Mouse (Mus musculus) T-cell, adult 2 months (primary cell): ENCODE measurements around the gene Maml1.
"Not testable (repeated sequence)": the region's sequence is repeated elsewhere in the genome, so short reads cannot be mapped to it uniquely, and the experiment has no call there.

Experiments
- DNase-seq: peaks from one replicate; pipeline ENCODE4 v3.0.0; 2022; ENCODE audit warnings: low spot score

The Maml1 gene

DNA sequence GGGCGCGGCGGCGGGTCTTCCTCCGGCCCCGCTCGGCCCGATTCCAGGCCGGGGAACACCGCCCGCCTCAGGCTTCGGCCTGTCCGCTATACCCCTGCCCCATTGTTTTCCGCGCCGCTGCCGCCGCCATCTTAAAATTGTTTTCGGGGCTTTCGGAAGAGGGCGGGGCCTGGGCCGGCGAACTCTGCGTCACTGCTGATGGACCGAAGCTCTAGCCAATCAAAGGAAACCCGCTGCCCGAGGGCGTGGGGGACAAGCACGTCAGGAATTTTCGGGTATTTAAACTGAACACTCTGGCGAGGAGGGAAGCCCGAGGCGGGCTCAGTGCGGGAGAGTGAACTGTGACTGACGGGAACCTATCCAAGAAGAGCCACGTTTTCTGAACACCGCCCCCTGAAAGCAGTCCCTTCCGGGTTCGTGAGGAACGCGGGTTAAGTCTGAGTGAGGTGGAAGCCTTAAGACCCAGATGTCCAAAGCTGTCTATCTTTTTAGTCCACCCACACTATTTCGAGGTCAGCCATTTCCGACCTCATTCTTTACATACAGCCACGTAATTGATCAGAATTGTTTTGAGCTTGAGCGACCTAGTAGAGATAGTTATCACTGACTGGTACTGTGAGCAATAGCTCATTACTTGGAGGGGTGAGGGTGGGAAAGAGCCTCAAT lies at the start of gene Maml1:
Gene Maml1, minus strand, starts transcription at position 122 of the 666 bp plus-strand sequence.
- DNase-seq: peak; percentile 98

DNA sequence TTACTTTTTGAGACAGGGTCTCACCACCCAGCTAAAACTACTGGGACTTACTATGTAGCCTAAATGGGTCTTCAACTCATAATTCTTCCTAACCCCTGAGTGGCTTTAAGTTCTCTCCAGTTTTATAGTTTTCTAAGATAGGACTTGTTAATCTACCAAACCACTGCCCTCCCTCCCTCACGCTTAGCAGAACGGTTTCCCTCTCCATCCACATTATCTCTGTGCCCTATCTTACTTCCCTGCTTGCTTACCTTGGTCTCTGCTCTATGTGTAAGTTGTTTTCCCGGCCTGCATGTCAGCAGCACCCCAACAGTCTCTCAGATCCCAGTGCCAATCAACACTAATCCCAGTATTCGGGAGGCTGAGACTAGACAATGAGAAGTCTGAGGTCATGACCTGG lies 44.8 kb upstream of the Maml1 start:
- no peak for DNase-seq

DNA sequence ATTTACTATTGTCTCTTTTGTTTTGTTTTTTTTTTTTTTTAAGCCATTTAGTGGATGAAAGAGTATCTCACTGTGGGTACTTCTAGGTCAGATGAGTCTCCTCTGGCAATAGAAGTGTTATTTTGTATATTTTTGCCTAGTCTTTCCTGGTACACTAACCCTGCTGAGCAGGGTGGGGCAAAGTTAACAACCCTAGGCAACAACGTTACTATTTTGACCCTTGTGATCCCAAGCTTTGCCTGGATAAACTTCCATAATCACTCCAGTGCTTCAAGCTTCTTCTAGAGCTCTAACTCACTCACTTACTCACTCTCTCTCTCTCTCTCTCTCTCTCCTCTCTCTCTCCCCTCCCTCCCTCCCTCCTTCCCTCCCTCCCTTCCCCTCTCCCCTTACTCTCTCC lies 44.0 kb upstream of the Maml1 start:
- no peak for DNase-seq

DNA sequence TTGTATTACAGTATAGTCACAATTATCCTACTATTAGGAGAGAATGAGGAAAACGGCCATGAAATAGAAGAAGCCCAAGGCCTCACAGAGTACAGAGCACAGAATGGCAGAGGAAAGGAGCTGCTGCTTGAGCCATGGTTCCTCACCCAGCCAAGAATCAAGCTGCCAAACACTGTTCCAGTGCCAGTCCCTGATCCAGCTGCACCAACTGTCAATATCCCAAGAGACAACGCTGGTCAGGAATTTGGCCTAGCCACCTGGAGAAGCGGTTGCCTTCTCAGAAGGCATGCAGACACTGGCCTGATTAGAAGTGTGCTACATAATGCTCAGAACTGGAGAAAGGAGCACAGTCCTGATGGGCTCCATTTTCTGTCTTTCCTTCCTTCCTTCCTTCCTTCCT lies 41.1 kb upstream of the Maml1 start:
- no peak for DNase-seq

DNA sequence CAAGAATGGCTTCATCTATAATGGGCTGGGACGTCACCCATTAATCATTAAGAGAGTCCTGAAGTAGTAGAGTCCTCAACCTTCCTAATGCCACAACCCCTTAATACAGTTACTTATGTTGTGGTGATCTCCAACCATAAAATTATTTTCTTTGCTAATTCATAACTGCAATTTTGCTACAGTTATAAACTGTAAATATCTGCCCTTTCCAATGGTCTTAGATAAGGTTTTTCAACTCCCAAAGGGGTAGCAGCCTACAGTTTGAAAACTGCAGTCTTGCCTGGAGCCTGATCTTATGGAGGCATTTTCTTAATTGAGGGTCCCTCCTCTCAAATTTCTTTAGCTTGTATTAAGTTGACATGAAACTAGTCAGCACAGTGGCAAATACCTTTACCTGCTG lies 37.3 kb upstream of the Maml1 start:
- DNase-seq: no peak

DNA sequence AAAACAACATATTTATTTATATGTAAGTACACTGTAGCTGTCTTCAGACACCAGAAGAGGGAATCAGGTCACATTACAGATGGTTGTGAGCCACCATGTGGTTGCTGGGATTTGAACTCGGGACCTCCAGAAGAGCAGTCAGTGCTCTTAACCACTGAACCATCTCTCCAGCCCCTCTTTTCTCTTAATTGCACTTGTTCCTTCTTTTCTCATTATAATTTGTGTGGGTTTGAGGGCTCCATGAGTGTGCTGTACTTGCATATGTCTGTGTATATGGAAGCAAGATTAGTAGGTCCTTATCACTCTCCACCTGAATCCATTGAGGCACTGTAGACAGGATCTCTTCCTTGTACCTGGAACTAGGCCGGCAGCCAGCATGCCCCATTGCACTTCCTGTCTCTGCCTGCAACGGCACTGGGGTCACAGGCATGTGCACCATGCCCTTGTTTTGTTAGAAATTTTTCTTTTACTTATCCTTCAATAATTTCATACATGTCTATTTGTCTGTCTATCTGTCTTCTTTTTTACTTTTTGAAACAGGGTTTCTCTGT lies 36.0 kb upstream of the Maml1 start:
- no peak for DNase-seq

DNA sequence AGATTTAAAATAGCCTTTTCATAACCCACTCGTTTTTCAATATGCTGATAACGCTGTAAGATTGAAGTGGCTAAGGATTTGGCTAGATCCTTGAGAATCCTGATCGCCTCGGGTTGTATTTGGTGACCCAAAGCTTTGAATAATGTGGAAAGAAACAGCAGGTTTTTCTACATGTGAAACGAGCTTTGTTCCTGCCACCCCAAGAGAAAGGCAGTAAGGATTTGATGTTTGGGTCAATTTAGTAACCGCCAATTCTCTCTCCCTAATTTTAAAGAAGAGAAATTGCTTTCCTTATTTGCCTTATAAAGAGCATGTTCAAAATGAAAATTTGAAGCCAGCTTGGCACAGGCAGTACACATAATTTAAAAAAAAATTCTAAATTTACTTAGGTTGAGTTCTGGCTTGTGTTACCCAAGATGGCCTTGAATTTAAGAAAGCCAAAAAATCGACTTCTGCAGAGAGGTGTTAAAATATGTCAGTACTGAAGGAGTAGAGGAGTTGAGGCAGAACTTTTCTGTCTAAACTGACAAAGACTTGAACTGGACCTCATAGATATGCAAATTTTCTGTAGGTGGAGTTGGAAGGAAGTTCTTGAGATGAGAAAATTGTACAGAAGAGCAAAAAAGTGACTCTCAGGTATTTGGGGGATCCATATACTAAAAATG lies 34.3 kb upstream of the Maml1 start:
- DNase-seq: no peak

DNA sequence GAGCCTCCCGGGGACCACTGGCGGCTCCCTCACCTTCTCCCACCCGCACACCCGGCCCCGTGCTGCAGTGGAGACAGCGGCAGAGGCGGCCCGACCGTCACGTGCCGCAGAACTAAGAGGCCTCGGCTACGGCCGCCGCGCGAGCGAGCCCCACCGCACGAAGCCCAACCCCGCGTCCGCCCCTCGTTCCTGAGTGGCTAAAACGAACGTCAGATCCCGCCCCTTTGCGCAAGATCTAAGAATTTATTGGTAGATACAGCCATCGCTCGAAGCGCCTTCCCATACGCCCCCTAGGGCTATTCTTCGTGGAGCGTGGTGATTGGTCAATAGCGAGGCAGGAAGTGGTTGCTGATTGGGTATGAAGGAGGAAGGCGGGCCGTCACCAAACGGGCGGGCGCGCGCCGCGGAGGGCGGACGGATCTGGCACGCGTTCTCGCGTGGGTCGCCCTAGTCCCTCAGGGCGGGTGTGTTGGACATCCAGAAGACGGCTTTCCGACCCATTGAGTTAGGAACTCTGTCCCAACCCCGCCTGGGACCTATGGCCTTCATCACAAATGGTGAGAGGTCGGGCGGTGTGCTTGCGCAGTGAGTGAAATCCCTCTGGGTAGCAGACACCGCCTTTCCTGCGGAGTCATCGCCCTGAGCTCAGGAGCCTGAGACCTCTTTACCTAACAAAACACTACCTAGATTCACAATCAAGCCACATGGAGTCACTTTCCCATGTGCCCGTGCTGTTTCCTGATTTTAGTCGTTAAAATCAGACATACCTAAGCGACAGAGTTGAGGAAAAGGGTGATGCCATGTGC lies 33.6 kb upstream of the Maml1 start, which contains the start of gene Canx:
Gene Canx, minus strand, starts transcription at position 178 of the 806 bp plus-strand sequence.
- peak; percentile 99 for DNase-seq

DNA sequence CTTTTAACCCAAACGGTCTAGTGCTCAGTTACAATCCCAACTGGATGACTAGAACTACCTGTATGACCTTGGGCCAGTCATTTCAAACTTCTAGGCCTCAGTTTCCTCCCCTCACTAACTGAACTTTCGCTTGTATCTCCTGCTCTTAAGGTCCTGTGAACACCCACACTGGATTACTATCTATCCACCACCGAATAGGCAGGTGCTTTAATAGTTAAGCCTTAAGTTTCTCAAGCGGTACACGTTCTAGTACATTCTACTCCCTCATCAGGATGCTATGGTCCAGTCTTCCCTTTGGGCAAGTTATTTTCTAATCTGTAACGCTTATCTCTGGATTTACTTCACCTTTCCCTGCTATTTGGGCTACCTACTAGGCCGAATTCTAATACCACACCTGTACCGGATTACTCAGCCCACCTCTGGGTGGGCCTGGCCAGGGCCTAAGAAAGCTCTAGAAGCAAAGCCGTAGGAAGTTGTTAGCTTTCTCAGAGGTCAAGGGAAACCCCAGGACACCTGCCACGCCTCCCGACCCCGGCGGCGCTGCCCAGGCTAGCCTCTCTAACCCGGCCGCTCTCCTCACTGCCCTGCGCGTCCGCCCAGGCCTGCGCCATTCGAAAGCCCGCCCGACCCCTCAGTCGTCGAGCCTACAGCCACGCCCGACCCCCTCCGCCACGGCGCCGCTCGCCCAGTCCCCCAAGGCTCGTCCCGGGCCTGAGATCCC lies 32.8 kb upstream of the Maml1 start:
- peak; percentile 4 for DNase-seq

DNA sequence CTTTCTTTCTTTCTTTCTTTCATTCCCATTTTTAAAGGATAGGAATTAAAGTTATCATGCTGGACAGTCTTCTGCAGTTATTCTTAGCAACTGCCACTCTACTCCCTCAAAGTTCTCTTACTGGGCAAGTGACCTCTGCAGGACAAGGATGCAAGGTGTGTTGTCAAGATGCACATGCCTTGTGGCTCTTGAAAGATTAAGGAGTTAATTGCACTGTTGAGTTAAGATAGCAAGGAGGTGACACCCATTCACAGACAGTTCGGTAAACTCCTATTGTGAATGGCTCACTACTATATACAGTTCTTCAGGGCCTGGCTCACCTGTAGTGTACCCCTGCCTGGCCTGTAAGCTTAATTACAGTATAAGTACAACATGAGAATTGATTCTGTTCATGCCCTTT lies 31.7 kb upstream of the Maml1 start:
- no peak for DNase-seq

DNA sequence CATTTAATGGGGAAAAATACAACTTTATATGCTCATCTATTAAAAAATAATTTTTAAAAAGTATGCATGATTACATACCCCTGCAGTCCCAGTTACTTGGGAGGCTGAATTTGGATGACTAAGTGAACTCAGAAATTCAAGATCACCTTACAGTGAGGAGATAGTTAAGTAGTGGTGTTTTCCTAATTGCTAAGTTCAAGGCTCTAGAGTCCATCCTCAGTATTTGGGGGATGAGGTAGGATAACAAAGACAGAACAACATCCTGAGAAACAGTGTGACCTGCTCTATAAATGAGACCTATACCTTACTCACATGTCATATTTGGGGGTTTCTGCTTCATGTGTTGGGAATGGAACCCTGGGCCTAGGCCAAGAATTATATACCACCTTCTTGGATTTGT lies 30.2 kb upstream of the Maml1 start:
- no peak for DNase-seq

DNA sequence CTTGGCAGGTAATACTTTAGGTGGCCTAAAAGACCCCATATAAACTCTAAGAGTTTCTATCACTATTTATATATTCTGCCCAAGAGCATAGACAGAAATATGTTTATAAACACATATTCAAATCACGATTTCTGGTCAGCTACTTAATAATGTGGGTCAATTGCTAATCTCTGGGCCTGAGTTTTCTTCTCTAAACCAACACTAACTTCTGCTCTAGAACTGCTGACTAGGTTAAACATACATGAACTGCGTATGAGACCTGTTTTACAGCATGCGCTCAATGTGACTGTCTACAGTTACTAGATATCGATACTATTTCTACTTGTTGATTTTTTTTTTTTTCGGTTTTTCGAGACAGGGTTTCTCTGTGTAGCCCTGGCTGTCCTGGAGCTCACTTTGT lies 29.1 kb upstream of the Maml1 start:
- no peak for DNase-seq

DNA sequence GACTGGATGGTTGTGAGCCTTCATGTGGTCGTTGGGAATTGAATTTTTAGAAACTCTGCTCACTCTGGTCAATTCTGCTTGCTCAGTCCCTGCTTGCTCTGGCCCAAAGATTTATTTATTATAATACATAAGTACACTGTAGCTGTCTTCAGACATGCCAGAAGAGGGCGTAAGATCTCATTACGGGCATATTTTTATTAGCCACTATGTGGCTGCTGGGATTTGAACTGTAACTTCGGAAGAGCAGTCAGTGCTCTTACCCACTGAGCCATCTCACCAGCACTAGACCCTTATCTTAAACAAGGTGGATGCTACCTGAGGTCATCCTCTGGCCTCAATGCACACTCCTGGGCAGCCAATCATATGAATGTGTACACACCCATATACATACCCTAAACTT lies 27.2 kb upstream of the Maml1 start:
- DNase-seq: not testable (repeated sequence)

DNA sequence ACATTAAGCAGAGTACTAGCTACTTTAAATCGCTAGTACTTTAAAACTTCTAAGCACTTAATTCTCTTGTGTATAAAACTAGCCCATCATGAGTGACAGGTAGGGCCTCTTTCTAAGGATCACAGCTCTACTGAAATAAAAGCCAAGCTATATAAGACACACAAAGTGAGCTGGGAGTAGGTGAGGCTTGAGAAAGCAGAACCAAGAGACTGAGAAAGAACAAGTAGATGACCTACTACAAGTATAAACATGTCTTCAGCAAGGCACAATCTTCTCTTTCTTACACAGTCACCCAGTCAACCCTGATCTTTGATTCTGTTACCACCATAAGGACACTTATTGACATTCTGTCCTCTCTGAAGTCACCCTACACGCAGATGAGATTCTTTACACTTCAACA lies 20.7 kb upstream of the Maml1 start:
- DNase-seq: no peak

DNA sequence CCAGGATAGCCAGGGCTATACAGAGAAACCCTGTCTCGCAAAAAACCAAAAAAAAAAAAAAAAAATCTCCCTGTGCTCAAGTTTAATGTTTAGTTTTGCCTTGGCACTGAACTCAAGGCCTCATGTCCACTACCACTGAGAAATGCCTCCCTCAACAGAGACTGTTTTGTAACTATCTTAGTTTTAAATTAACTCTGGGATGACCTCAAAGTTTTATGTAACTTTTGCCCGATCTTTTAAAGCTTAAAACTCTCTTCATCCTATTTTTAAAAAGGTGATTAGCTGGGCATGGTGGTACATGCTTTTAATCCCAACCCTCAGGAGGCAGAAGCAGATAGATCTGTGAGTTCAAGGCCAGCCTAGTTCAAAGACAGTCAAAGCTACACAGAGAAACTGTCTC lies 11.3 kb upstream of the Maml1 start:
- DNase-seq: no peak

DNA sequence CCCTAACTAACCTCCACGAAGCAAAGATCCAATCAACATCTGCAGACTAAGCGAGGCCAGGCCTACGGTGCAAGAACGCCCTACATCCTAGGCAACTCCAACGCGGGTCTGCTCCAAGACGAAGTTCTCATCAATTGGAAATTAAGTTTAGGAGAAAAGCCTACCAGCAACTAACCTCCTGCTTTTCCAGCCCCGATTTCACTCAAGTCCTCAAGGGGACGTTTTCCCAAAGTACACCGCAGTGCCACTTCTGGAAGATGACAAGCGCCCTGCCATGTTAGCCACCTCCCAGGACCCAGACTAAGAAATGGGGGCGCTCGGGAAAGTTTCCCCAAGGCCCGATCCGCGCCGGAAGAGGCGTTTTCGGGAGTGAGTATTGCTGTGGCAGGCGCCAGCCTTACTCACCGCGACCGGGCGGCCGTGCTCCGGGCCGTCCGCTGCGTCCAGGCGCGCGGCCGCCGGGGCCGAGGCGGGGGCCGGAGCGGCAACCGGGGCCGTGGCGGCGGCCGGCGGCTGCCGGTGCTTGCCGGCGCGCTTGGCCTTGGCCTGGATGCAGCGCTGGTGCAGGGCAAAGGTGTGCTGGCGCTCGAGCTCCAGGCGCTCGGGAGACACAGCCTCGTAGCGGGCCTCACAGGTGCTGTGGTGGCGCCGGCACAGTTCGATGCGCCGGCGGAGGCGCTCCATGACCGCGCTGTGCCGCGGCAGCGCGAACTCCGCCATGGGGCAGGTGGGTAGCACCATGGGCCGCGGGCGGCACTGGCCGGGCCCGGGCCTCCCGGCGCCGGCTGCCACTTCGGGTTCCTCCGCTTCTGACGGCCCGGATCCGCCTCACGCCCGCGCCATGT lies 568 bp downstream of the Maml1 start:
- DNase-seq: peak; percentile 43

DNA sequence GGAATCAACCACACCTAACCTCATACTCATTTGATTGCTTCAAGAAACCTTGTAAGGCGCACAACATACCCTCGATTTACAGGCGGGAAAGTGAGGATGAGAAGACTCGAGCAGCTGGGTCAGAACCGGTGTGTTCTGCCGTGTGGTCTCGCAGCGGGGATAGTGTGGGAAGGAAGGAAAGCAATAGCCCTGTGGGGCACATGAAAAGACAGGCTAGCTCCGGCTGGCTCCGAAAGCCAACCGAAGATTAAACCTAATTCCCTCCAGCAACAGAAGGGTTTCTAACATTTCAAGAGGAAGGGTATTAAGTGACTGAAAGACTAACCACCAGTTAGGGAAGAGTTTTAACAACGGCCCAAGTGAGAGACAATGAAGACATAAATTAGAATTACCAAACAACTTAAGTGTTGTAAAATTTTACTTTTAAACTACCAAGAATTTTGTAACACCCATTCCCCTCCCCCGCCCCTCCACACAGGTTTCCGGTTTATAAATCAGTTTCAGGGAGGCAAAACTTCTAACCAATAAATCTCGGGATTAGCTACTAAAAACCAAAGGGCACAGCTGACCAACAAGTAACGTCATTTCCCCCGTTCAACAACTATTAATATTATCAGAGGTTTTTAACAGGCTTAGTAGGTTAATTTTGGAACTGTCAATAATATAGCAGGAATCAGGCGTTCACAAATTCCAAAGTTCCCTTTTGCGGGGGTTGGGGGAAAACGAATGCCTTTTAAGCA lies 1.5 kb downstream of the Maml1 start:
- DNase-seq: no peak

DNA sequence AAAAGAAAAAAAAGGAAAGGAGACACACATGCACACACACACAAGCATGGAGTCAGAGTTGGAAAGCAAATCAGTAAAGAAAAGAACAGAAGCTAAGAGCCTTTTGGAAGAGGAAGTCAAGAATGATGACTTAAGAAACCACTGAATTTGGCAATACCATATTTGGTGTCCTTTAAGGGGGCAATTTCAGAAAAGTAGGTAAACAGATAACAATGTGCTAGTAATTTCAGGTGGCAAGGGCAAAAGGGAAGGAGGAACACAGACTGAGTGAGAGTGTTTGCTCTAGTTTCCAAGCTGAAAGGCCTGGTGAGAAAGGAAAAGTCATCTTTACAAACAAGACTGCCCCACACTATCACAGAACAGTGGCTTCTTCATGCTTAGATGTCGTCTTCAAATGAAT lies 5.7 kb downstream of the Maml1 start:
- DNase-seq: no peak

DNA sequence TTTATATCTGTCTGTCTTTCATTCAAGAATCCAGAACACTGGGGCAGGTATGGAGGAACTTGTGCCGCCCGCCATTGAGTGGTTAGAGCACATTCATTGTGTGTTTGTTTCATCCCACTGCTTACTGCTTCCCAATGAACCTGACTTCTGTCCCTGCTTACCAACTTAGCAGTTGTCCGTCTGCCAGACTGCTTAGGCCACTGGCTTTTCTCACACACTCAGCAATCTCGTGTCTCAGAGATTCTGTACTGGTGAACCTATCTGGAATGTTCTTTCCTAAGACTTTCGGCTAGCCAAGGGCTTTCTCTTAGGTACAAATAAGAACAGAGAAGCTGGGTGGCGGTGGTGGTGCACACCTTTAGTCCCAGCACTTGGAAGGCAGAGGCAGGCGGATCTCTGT lies 6.4 kb downstream of the Maml1 start:
- no peak for DNase-seq

DNA sequence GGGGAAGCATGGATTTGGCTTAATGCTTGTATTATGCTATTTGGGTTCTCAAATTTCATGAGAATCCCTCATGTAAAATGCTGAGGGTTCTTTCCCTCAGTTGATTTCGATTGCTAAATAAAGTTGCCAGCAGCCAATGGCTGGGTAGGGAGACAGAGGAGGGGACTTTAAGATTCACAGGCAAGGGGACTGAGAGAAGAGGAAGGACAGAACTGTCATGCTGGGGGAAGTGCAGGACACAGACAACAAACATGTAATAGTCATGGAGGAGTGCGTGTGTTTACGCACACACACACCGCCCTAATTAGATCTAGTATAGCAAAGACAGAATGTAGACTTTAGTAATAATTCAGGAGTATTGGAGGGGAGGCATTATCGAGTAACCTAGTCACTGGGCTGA lies 6.8 kb downstream of the Maml1 start:
- DNase-seq: no peak

DNA sequence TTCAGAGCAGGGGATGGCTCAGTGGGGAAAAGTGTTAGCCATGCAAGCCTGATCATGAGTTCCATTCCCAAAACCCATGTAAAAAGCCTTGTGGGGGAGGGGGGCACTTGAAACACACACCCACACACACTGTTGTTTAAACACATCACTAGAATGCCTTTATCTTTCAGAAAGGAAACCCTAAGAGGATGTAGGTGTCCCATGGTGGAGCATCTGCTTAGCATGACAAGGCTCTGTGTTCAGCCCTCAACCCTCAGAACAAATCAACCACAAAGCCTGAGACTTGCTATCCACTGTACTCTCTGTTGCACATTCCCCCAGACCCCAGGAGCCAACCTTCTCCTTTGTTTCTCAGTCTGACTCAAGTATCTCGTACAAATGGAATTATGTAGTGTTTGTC lies 12.1 kb downstream of the Maml1 start:
- peak; percentile 46 for DNase-seq
